Mouse (Mus musculus) neural tube, embryonic 14.5 days (tissue): ENCODE measurements around the gene Cul4a. TPM values are rescaled to one million over a fixed set of nuclear protein-coding genes. Genes with fewer than 3 reads are reported as not detected.

ENCODE experiments used
- ATAC-seq: fragments of 200-750 bp; cut with Nextera tagmentation; 2 replicates; pipeline ENCODE4 v1.8.0; 2017; ENCODE audit warnings: low read depth, mild to moderate bottlenecking, moderate TSS enrichment, moderate library complexity
- H3K27ac ChIP-seq: fragments of 300-500 bp; sonication (generic); 2 replicates; pipeline ENCODE4 v1.5.1; 2014; ENCODE audit warnings: low read depth, mild to moderate bottlenecking, control low read depth, low read length, moderate library complexity, mixed read lengths
- H3K27me3 ChIP-seq: fragments of 300-500 bp; sonication (generic); 2 replicates; pipeline ENCODE4 v1.6.1; 2014; ENCODE audit warnings: low read length; ENCODE audit not compliant: control insufficient read depth, insufficient read depth
- H3K36me3 ChIP-seq: fragments of 300-500 bp; sonication (generic); 2 replicates; pipeline ENCODE4 v1.6.1; 2014; ENCODE audit warnings: low read length, mixed read lengths; ENCODE audit not compliant: control insufficient read depth, insufficient read depth
- H3K4me1 ChIP-seq: fragments of 300-500 bp; sonication (generic); 2 replicates; pipeline ENCODE4 v1.6.1; 2014; ENCODE audit warnings: low read length; ENCODE audit not compliant: control insufficient read depth, insufficient read depth
- H3K4me2 ChIP-seq: fragments of 300-500 bp; sonication (generic); 2 replicates; pipeline ENCODE4 v1.6.1; 2014; ENCODE audit warnings: mild to moderate bottlenecking, low read depth, low read length, control low read depth
- H3K4me3 ChIP-seq: fragments of 300-500 bp; sonication (generic); 2 replicates; pipeline ENCODE4 v1.5.1; 2014; ENCODE audit warnings: low read depth, low read length, control low read depth, mixed read lengths
- H3K9ac ChIP-seq: fragments of 300-500 bp; sonication (generic); replicated peaks from 2 replicates; pipeline ENCODE4 v1.6.1; 2014; ENCODE audit warnings: low read depth, mild to moderate bottlenecking, control low read depth, low read length, mixed read lengths
- H3K9me3 ChIP-seq: fragments of 300-500 bp; sonication (generic); 2 replicates; pipeline ENCODE4 v1.6.1; 2016; ENCODE audit warnings: low read length; ENCODE audit not compliant: control insufficient read depth
- WGBS: fragments of 180-500 bp; shearing (Covaris S2); extraction: QIAGEN DNeasy Blood & Tissue Kit; methylation state at CpG from one replicate; pipeline ENCODE4 v1.1.7; 2014; 5-methylcytosine and 5-hydroxymethylcytosine counted together
- polyA plus RNA-seq: library from polyadenylated mRNA; unstranded; fragments of >200 nt; fragmentation: Nextera tagmentation; extraction: Ambion mirVana; gene quantifications from 2 replicates; pipeline ENCODE4 v1.2.1, GENCODE M21; 2014

The Cul4a gene
- polyA plus RNA-seq, 1 experiment from 2014 or later = 70.3 TPM

GRCm38 (mm10) chr8:13164361-13164760, 58.9 kb downstream of the Cul4a start:
- peaks cover 21% of the 10 kb centered on the region for H3K36me3 ChIP-seq
- H3K27ac ChIP-seq = no peak overlapping the region
- peaks cover 8% of the 10 kb centered on the region; the same call in 1 of the 2 replicates for H3K4me1 ChIP-seq
- WGBS = 92% methylated on average over 5 of the region's 5 CpGs
- no peaks in the 10 kb centered on the region for H3K9me3 ChIP-seq
- ATAC-seq = no peak
- H3K4me2 ChIP-seq = no peak overlapping the region
- H3K27me3 ChIP-seq = no peaks in the 10 kb centered on the region
- no peak overlapping the region for H3K4me3 ChIP-seq
- H3K9ac ChIP-seq = no peak overlapping the region

GRCm38 (mm10) chr8:13170510-13170909, 65.1 kb downstream of the Cul4a start:
- no peak for ATAC-seq
- Histone ChIP-seq H3K36me3 (peaks cover 57% of the 10 kb centered on the region), H3K4me1 (no peaks in the 10 kb centered on the region), H3K4me2 (no peak overlapping the region), H3K27ac (no peak overlapping the region), H3K4me3 (no peak overlapping the region), H3K27me3 (no peaks in the 10 kb centered on the region), H3K9ac (no peak overlapping the region), H3K9me3 (no peaks in the 10 kb centered on the region)
- 81% methylated on average over 1 of the region's 1 CpGs for WGBS

- H3K4me1 ChIP-seq = no peaks in the 10 kb centered on the region
- H3K9me3 ChIP-seq = no peaks in the 10 kb centered on the region
- H3K4me3 ChIP-seq = no peak overlapping the region
- H3K27ac ChIP-seq = no peak overlapping the region
- no peak overlapping the region for H3K4me2 ChIP-seq
- ATAC-seq = no peak
- H3K27me3 ChIP-seq = no peaks in the 10 kb centered on the region
- WGBS = 90% methylated on average over 4 of the region's 4 CpGs
- peaks cover 49% of the 10 kb centered on the region for H3K36me3 ChIP-seq
- H3K9ac ChIP-seq = no peak overlapping the region
These were observed 68.9 kb downstream of the Cul4a start for GRCm38 (mm10) chr8:13174305-13174704.

- 97% methylated on average over 4 of the region's 4 CpGs for WGBS
- no peak overlapping the region for H3K4me3 ChIP-seq
- no peak overlapping the region for H3K4me2 ChIP-seq
- no peaks in the 10 kb centered on the region for H3K4me1 ChIP-seq
- H3K27me3 ChIP-seq = no peaks in the 10 kb centered on the region
- no peak overlapping the region for H3K27ac ChIP-seq
- no peak for ATAC-seq
- H3K36me3 ChIP-seq = peaks cover 49% of the 10 kb centered on the region
- no peak overlapping the region for H3K9ac ChIP-seq
- H3K9me3 ChIP-seq = no peaks in the 10 kb centered on the region
These were observed 69.4 kb downstream of the Cul4a start for GRCm38 (mm10) chr8:13174811-13175210.

- no peak overlapping the region for H3K27ac ChIP-seq
- no peaks in the 10 kb centered on the region for H3K27me3 ChIP-seq
- no peaks in the 10 kb centered on the region for H3K9me3 ChIP-seq
- no peak for ATAC-seq
- H3K4me1 ChIP-seq = no peaks in the 10 kb centered on the region
- H3K4me2 ChIP-seq = no peak overlapping the region
- H3K36me3 ChIP-seq = peaks cover 49% of the 10 kb centered on the region
- no peak overlapping the region for H3K4me3 ChIP-seq
- WGBS = 96% methylated on average over 1 of the region's 1 CpGs
- no peak overlapping the region for H3K9ac ChIP-seq
These were observed 70.2 kb downstream of the Cul4a start for GRCm38 (mm10) chr8:13175650-13176049.

GRCm38 (mm10) chr8:13177173-13177852, 71.9 kb downstream of the Cul4a start:
- WGBS = 95% methylated on average over 7 of the region's 7 CpGs
- Histone ChIP-seq H3K27me3 (no peaks in the 10 kb centered on the region), H3K4me3 (no peak overlapping the region), H3K36me3 (peaks cover 40% of the 10 kb centered on the region), H3K9ac (no peak overlapping the region), H3K4me2 (no peak overlapping the region), H3K4me1 (no peaks in the 10 kb centered on the region), H3K9me3 (no peaks in the 10 kb centered on the region), H3K27ac (no peak overlapping the region)
- ATAC-seq = no peak

- no peak overlapping the region for H3K4me3 ChIP-seq
- WGBS = 96% methylated on average over 5 of the region's 5 CpGs
- H3K9me3 ChIP-seq = no peaks in the 10 kb centered on the region
- H3K36me3 ChIP-seq = peaks cover 31% of the 10 kb centered on the region
- H3K4me1 ChIP-seq = no peaks in the 10 kb centered on the region
- no peak overlapping the region for H3K4me2 ChIP-seq
- no peak overlapping the region for H3K27ac ChIP-seq
- H3K9ac ChIP-seq = no peak overlapping the region
- no peak for ATAC-seq
- H3K27me3 ChIP-seq = no peaks in the 10 kb centered on the region
These were observed 72.7 kb downstream of the Cul4a start for GRCm38 (mm10) chr8:13178137-13178536.

GRCm38 (mm10) chr8:13179482-13179881, 74.1 kb downstream of the Cul4a start:
- no peaks in the 10 kb centered on the region for H3K27me3 ChIP-seq
- H3K9me3 ChIP-seq = no peaks in the 10 kb centered on the region
- no peak overlapping the region for H3K4me3 ChIP-seq
- WGBS = 82% methylated on average over 6 of the region's 6 CpGs
- H3K27ac ChIP-seq = no peak overlapping the region
- H3K4me2 ChIP-seq = no peak overlapping the region
- ATAC-seq = no peak
- no peak overlapping the region for H3K9ac ChIP-seq
- peaks cover 18% of the 10 kb centered on the region for H3K36me3 ChIP-seq
- no peaks in the 10 kb centered on the region for H3K4me1 ChIP-seq

GRCm38 (mm10) chr8:13179948-13180347, 74.5 kb downstream of the Cul4a start:
- Histone ChIP-seq H3K9ac (no peak overlapping the region), H3K9me3 (no peaks in the 10 kb centered on the region), H3K27me3 (no peaks in the 10 kb centered on the region), H3K4me1 (no peaks in the 10 kb centered on the region), H3K36me3 (peaks cover 18% of the 10 kb centered on the region), H3K4me2 (no peak overlapping the region), H3K27ac (no peak overlapping the region), H3K4me3 (no peak overlapping the region)
- 81% methylated on average over 7 of the region's 7 CpGs for WGBS
- no peak for ATAC-seq
